Mouse (Mus musculus): ENCODE measurements around the gene Scube1. TPM values are rescaled to one million over a fixed set of nuclear protein-coding genes. Genes with fewer than 3 reads are reported as not detected.

Scube1 gene
- polyA plus RNA-seq, 1 experiment = not detected

DNA sequence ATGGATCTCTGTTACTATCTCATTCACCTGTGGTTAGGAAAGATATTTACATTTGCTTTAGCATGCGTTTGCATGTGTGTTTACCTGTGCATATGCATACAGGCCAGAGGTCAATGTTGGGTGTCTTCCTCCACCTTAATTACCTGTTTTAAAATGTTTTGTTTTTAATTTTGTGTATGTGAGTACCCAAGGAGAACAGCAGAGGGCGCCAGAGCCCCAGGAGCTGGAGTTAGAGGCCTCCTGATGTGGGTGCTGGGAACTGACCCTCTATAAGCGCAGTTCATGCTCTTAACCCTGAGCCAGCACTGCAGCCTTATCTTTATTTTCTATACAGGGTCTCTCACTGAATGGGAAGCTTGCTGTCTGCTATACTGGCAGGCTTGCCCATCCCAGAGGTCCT, 95.1 kb downstream of the Scube1 start:
- Histone ChIP-seq H3K4me1 (ENCODE audit: control insufficient read depth) (no peaks in the 10 kb centered on the region), H3K27me3 (ENCODE audit: control insufficient read depth) (no peaks in the 10 kb centered on the region; the same call in 1 of the 2 replicates), H3K9me3 (ENCODE audit: control insufficient read depth, low read length) (peaks cover 8% of the 10 kb centered on the region), H3K4me3 (replicated peaks) (no peak overlapping the region), H3K36me3 (ENCODE audit: control insufficient read depth) (no peaks in the 10 kb centered on the region)
- no peak for TF ChIP-seq TAL1 (IDR thresholded peaks at IDR 0.05; ENCODE audit: low read length)
- TF ChIP-seq GATA1 (IDR thresholded peaks at IDR 0.05; ENCODE audit: low read length) = no peak

GRCm38 (mm10) chr15:83626142-83626645, 98.6 kb downstream of the Scube1 start:
- H3K36me3 ChIP-seq (ENCODE audit: control insufficient read depth) = no peaks in the 10 kb centered on the region
- TF ChIP-seq GATA1 (IDR thresholded peaks at IDR 0.05; ENCODE audit: low read length) (no peak), TAL1 (IDR thresholded peaks at IDR 0.05; ENCODE audit: low read length) (no peak)
- no peak overlapping the region for H3K4me3 ChIP-seq (replicated peaks)
- H3K4me1 ChIP-seq (ENCODE audit: control insufficient read depth) = no peaks in the 10 kb centered on the region
- peaks cover 8% of the 10 kb centered on the region for H3K9me3 ChIP-seq (ENCODE audit: control insufficient read depth, low read length)
- no peaks in the 10 kb centered on the region; the same call in 1 of the 2 replicates for H3K27me3 ChIP-seq (ENCODE audit: control insufficient read depth)

DNA sequence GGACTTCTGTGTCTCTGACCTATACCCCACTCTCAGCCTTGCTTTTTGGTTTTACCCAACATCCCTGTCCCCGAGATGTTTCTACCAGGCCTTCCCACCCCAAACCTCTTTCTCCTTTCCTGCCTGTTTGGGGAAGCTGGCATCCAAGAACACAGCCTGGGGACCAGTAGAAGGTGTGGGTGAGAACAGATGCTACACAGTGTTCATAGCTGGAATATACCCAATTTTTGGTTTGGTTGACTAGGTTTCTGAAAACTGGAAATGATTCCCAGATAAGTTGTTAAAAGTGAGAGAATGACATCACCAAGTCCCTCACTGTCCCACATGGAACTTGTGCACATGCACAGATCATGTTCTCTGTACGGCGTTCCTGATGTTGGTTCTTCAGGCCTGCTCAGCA, 109.6 kb downstream of the Scube1 start:
- Histone ChIP-seq H3K4me3 (replicated peaks) (no peak overlapping the region), H3K27me3 (ENCODE audit: control insufficient read depth) (no peaks in the 10 kb centered on the region; the same call in 1 of the 2 replicates), H3K9me3 (ENCODE audit: control insufficient read depth, low read length) (no peaks in the 10 kb centered on the region), H3K4me1 (ENCODE audit: control insufficient read depth) (no peaks in the 10 kb centered on the region), H3K36me3 (ENCODE audit: control insufficient read depth) (no peaks in the 10 kb centered on the region)
- no peak for TF ChIP-seq GATA1 (IDR thresholded peaks at IDR 0.05; ENCODE audit: low read length)
- TF ChIP-seq TAL1 (IDR thresholded peaks at IDR 0.05; ENCODE audit: low read length) = no peak

- peaks cover 38% of the 10 kb centered on the region for H3K36me3 ChIP-seq (ENCODE audit: control insufficient read depth)
- H3K9me3 ChIP-seq (ENCODE audit: control insufficient read depth, low read length) = no peaks in the 10 kb centered on the region
- no peak for TF ChIP-seq TAL1 (IDR thresholded peaks at IDR 0.05; ENCODE audit: low read length)
- TF ChIP-seq GATA1 (IDR thresholded peaks at IDR 0.05; ENCODE audit: low read length) = no peak
- no peaks in the 10 kb centered on the region; the same call in 1 of the 2 replicates for H3K27me3 ChIP-seq (ENCODE audit: control insufficient read depth)
- peaks cover 50% of the 10 kb centered on the region for H3K4me1 ChIP-seq (ENCODE audit: control insufficient read depth)
- H3K4me3 ChIP-seq (replicated peaks) = peak overlapping the region; percentile 48
Measured at GRCm38 (mm10) chr15:83607115-83607802, 117.6 kb downstream of the Scube1 start.

DNA sequence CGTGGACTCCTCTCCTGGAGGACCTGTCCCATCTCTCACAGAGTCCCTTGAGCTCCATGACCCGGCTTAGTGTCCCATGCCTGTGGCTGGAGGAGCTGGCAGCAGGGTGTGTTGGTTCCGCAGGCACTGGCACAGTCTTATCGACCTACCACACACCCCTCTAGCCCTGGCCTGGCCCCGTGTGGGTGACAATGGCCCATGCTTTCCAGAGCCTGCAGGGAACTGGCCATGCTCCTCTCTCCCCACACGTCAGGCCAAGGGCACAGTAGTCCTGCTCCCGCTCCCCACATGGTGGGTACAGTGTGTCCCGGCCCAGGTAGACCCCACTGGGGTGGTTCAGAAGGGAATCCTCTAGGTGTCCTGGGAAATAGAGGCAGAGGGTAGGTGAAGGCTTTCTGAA, 118.1 kb downstream of the Scube1 start:
- peaks cover 51% of the 10 kb centered on the region for H3K4me1 ChIP-seq (ENCODE audit: control insufficient read depth)

DNA sequence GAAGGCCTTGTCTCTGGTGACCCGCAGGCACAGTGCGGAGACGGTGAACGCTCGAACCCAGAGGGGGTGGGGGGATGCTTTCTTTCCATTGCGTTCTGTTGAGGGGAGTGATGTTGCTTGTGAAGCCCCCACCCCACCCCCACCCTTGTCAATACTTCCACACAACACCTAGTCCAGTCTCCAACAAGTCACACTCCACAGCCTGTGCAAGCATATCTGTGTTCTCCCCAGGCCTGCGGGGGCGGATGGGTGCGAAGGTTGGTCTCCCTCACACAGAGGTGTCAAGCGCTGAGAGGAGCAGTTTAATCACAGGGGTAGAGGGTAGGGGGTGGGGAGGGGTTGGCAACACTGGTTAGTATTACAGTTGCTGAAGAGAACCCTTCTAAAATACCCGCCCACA, 118.6 kb downstream of the Scube1 start:
- TF ChIP-seq TAL1 (IDR thresholded peaks at IDR 0.05; ENCODE audit: low read length) (no peak), GATA1 (IDR thresholded peaks at IDR 0.05; ENCODE audit: low read length) (no peak)
- H3K4me3 ChIP-seq (replicated peaks) = no peak overlapping the region
- no peaks in the 10 kb centered on the region for H3K27me3 ChIP-seq (ENCODE audit: control insufficient read depth)
- H3K9me3 ChIP-seq (ENCODE audit: control insufficient read depth, low read length) = no peaks in the 10 kb centered on the region
- peaks cover 55% of the 10 kb centered on the region for H3K4me1 ChIP-seq (ENCODE audit: control insufficient read depth)
- peaks cover 45% of the 10 kb centered on the region for H3K36me3 ChIP-seq (ENCODE audit: control insufficient read depth)

More for the DNA sequence above, 118.1 kb downstream of the Scube1 start:
- H3K27me3 ChIP-seq (ENCODE audit: control insufficient read depth) = no peaks in the 10 kb centered on the region
- H3K9me3 ChIP-seq (ENCODE audit: control insufficient read depth, low read length) = no peaks in the 10 kb centered on the region
- H3K36me3 ChIP-seq (ENCODE audit: control insufficient read depth) = peaks cover 41% of the 10 kb centered on the region
- peak overlapping the region; percentile 48 for H3K4me3 ChIP-seq (replicated peaks)
- TF ChIP-seq GATA1 (IDR thresholded peaks at IDR 0.05; ENCODE audit: low read length) = no peak
- 0 out of 3 replicates have a peak, but pooled peaks have one; percentile 22 for TF ChIP-seq TAL1 (IDR thresholded peaks at IDR 0.05; ENCODE audit: low read length)

DNA sequence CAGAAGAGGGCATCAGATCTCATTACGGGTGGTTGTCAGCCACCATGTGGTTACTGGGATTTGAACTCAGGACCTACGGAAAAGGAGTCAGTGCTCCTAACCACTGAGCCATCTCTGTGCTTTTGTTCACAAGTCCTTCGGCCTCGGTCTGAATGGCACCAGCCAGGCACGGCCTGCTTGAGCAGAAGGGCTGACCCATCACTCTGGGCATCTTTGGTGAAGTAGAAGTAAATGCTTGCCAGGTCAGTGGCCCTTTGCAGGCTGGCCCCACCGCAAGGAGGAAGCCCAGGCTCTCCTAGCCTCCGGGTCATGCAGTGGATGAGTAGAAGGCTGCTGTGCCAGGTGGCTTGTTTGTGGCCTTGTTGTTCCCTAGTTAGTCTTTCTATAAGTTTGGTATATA, 121.4 kb downstream of the Scube1 start:
- Histone ChIP-seq H3K27me3 (ENCODE audit: control insufficient read depth) (no peaks in the 10 kb centered on the region), H3K36me3 (ENCODE audit: control insufficient read depth) (peaks cover 70% of the 10 kb centered on the region), H3K4me3 (replicated peaks) (no peak overlapping the region), H3K9me3 (ENCODE audit: control insufficient read depth, low read length) (no peaks in the 10 kb centered on the region), H3K4me1 (ENCODE audit: control insufficient read depth) (peaks cover 71% of the 10 kb centered on the region)
- no peak for TF ChIP-seq GATA1 (IDR thresholded peaks at IDR 0.05; ENCODE audit: low read length)
- TF ChIP-seq TAL1 (IDR thresholded peaks at IDR 0.05; ENCODE audit: low read length) = no peak

GRCm38 (mm10) chr15:83603046-83603396, 121.8 kb downstream of the Scube1 start:
- Histone ChIP-seq H3K9me3 (ENCODE audit: control insufficient read depth, low read length) (no peaks in the 10 kb centered on the region), H3K27me3 (ENCODE audit: control insufficient read depth) (no peaks in the 10 kb centered on the region), H3K4me3 (replicated peaks) (no peak overlapping the region), H3K36me3 (ENCODE audit: control insufficient read depth) (peaks cover 71% of the 10 kb centered on the region), H3K4me1 (ENCODE audit: control insufficient read depth) (peaks cover 71% of the 10 kb centered on the region)
- TF ChIP-seq GATA1 (IDR thresholded peaks at IDR 0.05; ENCODE audit: low read length) = no peak
- TF ChIP-seq TAL1 (IDR thresholded peaks at IDR 0.05; ENCODE audit: low read length) = no peak

- TF ChIP-seq GATA1 (IDR thresholded peaks at IDR 0.05; ENCODE audit: low read length) (no peak), TAL1 (IDR thresholded peaks at IDR 0.05; ENCODE audit: low read length) (no peak)
- no peaks in the 10 kb centered on the region for H3K9me3 ChIP-seq (ENCODE audit: control insufficient read depth, low read length)
- peaks cover 76% of the 10 kb centered on the region for H3K36me3 ChIP-seq (ENCODE audit: control insufficient read depth)
- no peak overlapping the region for H3K4me3 ChIP-seq (replicated peaks)
- H3K27me3 ChIP-seq (ENCODE audit: control insufficient read depth) = no peaks in the 10 kb centered on the region
- H3K4me1 ChIP-seq (ENCODE audit: control insufficient read depth) = peaks cover 73% of the 10 kb centered on the region
Measured at GRCm38 (mm10) chr15:83602372-83603045, 122.3 kb downstream of the Scube1 start.

All from erythroblast, embryonic 14.5 days (primary cell).